Mouse (Mus musculus): ENCODE results near the gene Rnd3.
A peak's percentile ranks its signal among the peaks of the same experiment; 100 is the strongest.

Gene Rnd3

DNA sequence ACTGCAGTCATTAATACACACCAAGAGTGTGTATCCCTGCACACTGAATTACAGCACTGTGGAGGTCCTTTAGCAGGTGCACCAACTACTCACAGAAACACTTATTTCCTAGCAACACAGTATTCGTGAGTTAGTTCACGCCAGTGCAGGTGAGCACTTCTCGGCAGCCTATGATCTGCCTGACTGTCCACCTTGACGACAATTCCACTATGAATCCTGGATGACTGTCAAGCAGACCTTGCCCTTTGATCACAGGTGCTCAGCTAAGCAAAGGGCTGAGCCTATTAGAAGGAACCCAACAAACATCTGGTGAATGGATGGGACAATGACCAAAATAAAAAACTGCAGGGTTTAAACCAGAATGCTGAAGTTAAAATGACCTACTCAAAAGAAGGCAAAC lies 20.8 kb downstream of the Rnd3 start:
- DNase-seq (ENCODE audit: low spot score): no peak

DNA sequence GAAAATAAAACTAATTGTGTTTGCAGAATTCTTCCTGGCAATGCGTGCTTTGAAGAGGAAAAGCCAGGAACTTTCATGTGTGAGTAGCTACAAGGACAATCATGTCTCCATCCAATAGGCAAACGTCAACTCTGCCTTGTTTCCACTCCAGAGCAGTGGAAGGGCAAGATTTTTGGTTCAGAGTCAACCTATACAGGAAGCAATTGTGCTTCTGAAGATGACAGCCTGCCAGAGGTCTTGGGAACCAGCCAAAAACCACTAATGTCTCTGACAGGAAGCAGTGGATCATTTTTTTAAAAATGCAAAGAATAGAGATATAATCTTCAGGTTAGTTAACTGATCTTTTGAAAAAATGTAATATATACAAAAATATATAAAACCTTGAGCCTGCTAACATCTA lies 38.6 kb downstream of the Rnd3 start:
- DNase-seq (ENCODE audit: low spot score): no peak

DNA sequence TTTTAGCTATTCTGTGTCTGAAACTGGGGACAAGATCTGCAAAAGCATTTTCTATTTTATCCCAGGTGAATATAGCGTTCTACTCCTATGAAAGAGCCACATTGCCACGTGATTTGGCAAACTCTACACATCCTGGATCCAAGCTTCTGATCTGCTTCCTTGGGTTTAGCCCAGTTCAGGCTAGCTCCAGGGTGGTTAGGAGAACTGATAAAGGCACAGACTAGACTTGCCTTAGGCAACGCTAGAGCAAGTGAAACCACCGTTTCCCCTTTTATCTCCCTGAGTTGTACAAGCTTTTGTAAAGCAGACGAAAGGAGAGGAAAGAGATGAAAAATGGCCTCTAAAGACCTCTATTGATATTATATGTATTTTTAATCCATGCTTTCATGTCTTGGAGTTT lies 40.3 kb downstream of the Rnd3 start:
- DNase-seq (ENCODE audit: low spot score): no peak

DNA sequence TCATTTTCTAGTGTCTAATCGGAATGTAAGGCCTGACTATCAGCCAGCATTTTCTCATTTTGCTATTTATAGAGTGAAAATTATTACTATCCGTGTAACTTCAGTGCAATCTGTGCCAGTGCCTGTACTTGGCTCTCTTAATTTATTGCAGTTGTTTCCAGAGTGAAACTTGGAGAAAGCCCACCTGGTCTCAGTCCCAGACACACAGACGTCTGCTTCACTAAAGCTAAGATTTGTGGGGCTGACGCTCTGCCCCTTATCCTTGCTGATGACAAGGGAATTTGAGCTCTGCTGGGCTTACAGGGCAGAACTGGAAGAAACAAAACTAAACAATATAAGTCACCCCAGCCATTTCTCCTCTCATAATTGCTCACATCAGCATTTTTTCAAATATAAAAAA lies 47.7 kb downstream of the Rnd3 start:
- no peak for DNase-seq (ENCODE audit: low spot score)

DNA sequence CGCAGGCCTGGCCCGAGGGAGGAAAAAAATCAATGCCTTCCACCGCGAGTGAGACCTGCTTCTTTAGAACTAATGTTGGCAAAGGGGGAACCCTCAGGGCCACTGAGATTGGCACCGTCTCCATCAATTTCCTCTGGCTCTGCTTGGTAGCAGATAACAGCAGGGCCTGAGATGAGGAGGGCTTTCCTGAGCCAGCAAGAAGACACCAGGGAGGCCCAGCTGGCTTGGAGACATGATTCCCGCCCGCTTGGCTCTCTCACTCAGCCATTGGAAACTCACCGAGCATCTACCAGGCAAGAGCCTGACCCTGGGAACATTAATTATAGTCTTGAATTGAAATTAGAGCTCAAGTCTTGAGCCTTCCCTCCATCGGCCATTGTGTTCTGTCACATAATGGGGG lies 48.9 kb downstream of the Rnd3 start:
- no peak for DNase-seq (ENCODE audit: low spot score)

DNA sequence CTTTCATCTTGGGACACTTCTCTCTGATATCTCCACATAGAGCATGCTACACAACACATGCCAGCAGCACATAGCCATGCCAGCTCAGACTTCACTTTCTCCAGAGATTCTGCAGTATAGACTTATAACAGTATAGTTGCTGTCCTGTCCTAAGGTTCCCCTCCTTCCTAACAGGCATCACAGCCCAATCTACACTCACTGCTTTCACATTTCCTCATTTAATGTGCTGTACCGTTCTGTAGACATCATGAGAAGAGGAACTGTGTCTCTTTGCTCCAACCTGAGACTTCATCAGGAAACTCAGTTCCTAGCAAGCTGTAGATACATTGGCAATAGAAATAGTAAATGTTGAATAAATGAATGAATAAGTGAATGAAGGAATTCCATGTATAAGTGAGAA lies 49.7 kb downstream of the Rnd3 start:
- no peak for DNase-seq (ENCODE audit: low spot score)

DNA sequence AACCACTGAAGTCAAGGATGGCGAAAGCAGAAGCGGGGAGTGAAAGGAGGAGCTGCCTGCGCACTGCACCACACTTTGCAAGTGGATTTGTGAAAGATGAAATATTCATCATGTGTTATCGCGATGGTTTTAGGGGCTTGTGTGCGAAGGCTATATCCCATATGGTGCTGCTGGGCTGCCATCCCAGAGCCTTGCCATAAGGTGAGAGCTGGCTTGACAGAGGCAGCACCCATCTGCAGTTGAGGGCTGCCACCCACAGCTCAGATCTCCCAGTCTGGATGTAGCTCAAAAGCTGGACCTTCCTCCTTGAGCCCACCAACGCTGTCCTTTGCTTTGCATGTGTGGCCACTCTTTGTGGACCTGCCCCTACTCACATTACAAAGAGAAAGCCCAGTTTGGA lies 58.2 kb downstream of the Rnd3 start:
- no peak for DNase-seq (ENCODE audit: low spot score)

DNA sequence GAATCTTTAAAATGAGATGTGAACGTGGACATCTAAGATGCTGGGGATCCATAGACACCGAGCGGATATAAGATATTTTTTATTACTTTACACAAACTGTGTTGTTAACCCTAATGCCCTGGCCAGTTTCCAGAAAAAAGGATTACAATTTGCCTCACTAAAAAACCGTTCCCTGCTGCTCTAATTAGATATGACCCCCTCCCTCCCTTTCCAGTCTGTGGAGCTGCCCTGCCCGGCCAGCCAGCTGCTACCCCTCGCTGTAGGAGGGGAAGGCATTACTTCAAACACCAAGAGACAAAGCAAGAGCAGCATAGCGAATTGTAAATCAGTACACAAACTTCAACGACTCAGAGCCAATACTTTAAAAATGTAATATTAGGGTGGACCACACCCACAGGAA lies 58.9 kb downstream of the Rnd3 start:
- no peak for DNase-seq (ENCODE audit: low spot score)

DNA sequence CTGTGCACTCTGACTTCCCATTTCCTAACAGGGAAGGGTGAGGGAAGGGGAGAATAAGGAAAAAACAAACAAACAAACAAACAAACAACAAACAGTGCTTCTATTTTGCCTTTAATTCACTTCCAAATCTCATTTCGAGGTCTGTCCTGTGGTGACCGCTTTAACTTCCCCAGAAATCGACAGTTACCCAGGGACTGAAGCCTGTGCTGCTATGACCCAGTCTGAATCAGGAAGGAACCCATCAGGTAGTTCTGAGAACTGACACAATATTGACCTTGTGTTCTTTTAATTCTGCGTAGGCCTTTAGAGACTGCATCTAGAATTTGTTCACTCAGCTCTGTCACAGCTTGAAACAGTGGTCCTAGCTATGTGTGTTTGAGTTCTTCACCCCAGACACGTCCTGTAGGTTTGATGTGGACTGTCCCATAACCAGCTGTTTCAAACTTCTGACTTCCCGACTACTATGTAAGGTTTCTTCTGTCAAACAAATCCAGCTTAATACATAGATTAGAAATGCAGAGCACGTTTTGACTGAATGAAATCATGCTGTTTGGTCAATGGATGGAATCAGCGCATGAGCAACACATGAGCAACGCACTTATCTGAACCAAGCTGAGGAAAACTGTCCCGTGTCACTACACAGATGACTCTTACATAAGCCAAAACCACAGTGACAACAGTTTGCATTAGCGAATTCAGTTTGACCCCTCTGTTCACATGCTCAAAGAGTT lies 59.9 kb downstream of the Rnd3 start:
- no peak for DNase-seq (ENCODE audit: low spot score)

DNA sequence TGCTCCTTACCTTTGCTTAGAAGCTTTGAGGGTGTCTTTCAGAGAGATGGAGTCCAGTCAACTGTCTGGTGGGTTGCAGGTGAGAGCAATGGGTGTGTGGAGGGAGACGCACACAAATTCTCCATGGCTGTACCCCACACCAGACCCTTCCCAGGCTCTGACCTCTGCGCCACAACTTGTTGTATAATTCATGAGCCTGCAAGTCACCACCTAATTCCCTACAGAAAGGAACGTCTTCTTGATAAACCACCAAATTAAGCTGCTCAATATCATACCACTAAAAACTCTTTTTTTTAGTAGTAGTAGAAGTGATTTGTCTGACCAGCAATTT lies 60.8 kb downstream of the Rnd3 start:
- no peak for DNase-seq (ENCODE audit: low spot score)

DNA sequence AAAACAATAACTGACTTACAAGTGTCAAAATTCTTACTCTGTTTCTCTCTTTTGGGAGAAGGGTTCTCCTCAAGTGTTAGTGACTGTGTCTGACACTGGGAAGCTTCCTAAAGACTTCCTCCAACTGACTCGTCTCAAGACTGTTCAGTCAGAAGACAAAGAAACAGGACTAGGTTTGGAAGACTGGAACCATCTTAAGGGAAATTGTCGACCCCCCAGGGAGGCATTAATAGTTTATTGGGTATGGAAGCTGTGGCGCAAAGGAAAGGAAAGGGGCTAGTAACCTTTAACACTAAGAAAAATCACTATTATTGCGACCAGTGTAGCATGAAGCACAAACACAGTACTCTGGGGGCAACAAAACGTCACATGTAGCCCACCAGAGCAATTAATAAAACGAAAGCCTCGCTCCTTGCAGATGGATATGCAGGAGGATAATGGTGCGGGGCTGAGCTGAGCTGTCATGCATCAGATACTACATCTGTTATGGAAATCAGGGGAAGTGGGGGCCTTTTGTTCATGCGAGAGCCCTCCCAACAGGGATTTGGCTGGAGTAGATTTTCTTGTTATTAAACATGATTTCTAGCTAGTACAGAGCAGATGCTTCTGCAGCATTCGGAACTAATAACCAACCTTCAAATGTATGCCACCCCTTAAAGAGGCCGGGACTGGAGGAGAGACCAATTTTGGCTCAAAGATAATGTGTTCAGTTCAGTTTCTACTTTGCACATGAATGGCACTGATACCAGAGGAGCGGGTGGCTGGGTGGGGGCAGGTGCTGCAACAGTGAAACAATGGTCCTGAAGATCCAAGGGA lies 61.4 kb downstream of the Rnd3 start:
- no peak for DNase-seq (ENCODE audit: low spot score)

DNA sequence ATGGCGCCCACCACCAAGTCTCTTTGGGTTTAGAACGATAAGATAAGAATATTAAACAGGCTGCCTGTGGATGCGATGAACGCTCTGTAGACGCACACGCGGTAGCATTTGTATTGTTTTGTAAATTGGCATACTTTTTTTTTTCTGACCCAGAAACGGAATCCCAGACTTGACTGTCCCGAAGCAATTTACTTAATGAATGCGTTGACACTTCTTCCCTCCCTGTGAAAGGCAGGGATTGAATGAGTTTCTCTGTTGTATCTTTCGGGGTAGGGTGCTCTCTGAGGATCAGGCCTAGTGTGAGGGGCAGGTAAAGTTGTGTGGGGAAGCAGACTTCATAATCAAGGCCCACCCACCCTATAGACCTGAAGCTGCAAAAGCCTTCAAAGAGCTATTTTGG lies 63.8 kb downstream of the Rnd3 start:
- DNase-seq (ENCODE audit: low spot score): no peak

DNA sequence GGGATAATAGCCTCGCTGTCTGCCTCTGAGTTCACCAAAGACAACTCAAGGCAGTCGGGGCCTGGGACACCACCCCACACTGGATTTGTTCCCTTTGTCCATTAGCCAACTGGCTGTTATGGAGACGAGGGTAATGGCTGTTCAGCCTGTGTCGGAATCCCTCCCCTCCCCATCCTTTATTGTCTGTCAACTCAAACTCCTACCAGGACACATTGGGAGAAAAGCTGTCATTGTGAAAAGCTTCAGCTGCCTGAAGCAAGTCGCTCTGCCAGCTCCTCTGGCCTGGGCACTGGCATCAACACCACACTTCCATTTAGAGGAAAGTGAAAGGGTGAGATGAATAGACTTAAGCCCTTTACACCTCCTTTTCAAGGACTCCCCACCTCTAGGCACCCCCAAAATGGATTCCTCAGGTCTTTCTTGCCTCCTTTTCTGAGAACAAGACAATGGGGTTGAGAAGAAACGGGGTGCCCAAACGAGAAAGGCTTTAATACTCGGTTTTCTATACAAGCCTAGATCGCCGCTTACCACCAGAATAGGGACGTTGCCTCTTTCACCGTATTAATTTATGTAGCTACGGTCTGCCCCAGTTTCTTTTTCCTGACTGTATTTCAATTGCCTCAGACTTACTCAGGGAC lies 66.1 kb downstream of the Rnd3 start:
- peak; percentile 23 for DNase-seq (ENCODE audit: low spot score)
